Mouse (Mus musculus) retina, embryonic 14.5 days (tissue): Measurements from ENCODE around the gene Uba52.

Experiments used
- DNase-seq: peaks from one replicate; pipeline ENCODE4 v3.0.0-alpha.2; 2015; ENCODE audit warnings: low spot score

The Uba52 gene

DNA sequence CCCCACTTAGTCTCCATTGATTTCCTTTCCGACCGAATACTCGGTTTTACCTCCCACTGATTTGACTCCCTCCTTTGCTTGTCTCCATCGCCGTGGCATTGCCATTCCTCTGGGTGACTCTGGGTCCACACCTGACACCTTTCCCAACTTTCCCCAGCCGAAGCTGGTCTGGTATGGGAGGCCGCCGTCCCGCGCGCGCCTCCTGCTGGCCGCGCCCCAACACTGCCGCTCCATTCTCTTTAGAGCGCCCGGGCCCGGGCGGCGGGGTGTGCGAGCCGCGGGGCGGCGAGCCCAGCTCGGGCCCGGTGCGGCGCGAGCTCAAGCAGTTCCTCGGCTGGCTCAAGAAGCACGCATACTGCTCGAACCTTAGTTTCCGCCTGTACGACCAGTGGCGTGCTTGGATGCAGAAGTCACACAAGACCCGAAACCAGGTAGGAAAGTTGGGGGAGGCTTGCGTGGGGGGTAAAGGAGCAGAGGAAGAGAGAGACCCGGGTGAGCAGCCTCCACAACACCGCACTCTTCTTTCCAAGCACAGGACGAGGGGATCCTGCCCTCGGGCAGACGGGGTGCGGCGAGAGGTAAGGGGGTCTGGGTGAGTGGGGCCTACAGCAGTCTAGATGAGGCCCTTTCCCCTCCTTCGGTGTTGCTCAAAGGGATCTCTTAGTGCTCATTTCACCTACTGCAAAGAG lies 7.4 kb downstream of the Uba52 start:
- peak; percentile 82 for DNase-seq

DNA sequence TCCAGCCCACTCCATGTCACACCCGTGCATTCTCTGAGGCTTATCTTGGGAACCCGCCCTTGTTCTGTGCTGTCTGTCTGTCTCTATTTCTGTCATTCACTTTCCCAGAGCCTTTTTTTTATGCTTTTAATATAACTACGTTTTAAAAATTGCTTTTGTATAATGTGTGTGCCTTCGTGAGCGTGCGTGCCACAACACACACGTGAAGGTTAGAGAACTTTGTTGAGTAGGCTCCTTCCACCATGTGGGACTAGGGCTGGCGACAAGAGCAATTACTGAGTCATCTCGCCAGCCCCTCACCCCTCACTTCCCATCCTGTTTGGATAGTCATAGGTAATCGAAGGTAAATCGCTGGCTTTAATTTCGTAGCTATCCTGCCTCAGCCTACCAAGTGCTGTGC lies 8.1 kb downstream of the Uba52 start:
- no peak for DNase-seq

DNA sequence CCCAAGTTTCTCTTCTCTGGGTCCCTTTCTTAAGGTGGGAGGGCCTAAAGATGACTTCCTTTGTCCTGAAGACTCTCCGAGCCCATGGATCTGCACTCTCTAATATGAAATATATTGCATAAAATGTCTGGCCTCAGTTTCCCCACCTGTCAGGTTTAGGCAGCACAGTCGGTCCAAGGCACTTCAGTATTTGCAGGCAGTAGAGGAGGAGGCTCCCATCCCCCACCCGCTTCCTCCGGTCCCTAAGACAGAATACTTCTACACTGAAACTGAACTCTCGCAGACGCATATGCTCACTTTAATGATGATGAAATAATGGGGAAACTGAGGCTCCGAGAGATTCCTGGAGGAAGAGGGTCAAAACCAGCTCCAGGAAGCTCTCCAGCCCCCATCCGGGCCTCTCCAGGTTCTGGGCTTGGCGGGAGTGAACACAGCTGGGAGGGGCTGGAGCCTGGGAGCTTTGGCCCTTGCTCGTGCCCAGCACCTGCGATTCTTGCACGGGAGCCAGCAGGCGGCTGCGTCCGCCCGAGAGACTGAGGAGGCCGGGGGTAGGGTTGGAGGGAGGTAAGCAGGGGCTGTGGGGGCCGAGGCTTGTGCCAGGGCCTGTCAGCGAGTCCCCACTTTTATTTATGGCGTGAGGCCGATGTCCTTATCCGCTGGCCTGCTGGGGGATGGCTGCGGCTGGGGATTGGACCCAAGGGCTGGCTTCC lies 8.6 kb downstream of the Uba52 start:
- no peak for DNase-seq

DNA sequence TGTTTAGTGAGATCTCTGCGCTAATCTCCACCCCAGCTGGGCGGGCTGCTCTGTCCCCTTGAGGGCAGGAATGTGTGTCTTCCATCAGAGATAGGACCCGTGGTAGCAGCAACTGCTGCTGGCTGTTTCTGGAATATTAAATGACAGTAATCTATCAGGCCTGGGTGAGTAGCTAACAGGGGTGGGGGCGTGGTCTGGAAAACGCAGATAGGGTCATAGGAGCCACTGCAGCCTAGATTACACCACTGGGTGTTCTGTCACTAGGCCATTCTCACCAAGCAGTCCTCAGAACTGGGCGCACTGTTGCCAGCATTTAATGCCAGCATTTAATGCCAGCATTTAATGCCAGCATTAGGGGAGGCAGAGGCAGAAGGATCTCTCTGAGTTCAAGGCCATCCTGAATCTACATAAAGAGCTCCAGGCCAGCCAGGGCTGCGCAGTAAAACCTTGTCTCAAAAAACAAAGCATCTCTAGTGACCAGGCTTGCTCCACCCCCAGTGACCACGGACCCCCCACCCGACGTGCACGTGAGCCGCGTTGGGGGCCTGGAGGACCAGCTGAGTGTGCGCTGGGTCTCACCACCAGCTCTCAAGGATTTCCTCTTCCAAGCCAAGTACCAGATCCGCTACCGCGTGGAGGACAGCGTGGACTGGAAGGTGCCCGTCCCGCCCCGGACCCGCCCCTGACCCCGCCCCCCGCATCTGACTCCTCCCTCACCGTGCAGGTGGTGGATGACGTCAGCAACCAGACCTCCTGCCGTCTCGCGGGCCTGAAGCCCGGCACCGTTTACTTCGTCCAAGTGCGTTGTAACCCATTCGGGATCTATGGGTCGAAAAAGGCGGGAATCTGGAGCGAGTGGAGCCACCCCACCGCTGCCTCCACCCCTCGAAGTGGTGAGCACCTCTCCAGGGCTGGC lies 10.0 kb downstream of the Uba52 start:
- DNase-seq: no peak

DNA sequence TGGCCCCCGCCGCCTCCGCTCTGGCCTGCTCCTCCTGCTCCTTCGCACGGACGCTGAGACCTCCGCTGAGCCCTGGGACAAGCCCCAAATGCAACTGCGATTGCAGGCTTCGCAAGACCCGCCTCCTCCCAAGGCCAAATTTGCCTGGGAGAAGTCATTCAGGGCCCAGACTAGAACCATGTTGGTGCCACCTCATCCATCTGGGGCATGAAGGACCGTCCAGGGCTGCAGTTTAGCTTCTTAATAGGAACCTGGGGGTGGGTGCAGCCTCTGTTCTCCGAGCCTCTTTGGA lies 14.9 kb downstream of the Uba52 start:
- no peak for DNase-seq

DNA sequence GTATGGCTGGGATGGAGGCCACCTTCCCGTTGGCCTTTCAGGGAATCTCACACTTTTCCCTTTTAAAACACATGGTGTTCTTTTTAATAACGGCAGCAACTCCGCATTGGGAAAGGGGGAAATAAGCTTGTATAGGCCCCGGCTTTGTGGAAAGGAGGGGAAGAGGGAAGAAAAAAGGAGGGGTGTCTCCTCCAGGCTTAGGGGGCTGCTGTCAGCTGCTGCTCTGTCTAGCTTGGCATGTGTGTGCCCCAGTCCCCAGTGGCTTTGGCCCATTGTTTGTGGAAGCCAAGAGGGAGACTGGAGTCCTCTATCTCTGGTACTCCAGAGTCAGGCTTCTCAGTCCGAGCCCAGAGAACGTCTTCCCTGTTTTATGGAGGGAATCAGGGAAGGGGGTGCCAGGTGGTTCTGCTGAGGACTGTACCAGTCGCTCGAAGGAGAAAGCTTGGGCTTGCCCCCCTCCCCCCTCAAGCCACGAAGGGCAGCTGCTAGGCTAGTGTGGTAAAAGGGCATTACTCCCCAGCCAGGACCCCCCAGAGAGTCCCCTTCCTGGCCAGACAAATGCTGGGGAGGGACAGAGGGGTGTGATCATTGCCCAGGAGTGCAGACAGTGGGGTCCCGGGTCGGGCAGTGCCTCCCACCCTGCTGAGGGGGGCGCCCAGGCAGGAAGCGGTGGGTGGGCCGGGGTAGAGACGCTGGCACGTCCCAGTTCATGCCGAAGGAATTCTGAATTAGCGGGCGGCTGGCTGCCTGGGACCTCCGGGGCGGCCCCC lies 15.4 kb downstream of the Uba52 start:
- no peak for DNase-seq

DNA sequence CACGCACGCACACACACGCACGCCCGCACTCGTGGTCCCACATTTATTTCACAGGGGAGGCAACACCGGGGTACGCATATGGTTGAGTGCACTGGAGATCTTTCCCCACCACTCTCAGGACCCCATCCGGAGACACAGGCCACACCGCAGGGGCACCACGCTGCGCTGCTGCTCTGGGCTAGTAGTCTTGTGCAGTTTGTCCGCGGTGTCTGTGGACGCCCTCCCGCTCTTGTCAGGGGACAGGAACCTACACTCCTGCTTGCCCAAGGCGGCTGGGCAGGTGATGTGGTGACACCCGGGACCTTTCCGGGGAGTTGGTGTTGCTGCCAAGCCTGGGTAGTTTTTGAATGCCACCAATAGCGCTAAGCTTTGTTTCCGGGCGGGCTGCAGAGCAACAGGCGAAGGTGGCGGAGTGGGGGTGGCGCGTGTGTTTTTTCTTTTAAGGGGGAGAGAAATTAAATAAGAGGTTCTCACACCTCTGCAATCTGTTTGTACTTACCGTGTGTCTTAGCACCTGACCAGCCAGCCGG lies 16.1 kb downstream of the Uba52 start:
- no peak for DNase-seq

DNA sequence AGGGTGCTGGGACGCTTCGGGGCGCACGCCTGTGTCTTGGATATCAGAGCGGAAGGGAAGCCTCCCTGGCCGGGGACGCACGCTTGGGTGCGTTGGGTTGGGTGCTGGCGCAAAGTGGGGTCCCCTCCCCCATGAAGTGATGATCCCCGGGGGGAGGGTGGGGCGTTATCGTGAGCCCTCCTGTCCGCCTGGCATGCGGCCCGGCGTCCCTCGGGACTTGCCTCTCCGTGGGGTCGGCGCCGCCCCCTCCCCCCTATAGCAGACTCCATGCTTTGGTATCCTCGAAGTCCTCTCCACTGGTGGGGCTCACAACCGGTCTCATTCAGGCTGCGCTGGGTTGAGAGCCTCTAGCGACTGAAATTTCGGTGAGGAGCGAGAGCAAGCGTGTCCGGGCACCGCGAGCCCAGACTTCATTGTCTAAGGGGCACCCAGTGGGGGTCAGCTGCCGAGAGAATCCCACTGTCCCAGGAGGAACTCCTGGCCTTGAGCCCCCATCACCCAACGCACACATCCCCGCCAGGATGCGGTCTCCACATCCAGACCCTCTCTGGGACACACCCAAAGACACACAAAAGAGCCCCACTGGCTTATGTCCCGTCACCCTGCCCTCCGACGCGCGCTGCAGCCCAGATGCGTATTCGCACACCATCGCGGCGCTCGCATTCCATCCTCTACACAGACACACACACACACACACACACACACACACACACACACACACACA lies 16.7 kb downstream of the Uba52 start:
- no peak for DNase-seq

DNA sequence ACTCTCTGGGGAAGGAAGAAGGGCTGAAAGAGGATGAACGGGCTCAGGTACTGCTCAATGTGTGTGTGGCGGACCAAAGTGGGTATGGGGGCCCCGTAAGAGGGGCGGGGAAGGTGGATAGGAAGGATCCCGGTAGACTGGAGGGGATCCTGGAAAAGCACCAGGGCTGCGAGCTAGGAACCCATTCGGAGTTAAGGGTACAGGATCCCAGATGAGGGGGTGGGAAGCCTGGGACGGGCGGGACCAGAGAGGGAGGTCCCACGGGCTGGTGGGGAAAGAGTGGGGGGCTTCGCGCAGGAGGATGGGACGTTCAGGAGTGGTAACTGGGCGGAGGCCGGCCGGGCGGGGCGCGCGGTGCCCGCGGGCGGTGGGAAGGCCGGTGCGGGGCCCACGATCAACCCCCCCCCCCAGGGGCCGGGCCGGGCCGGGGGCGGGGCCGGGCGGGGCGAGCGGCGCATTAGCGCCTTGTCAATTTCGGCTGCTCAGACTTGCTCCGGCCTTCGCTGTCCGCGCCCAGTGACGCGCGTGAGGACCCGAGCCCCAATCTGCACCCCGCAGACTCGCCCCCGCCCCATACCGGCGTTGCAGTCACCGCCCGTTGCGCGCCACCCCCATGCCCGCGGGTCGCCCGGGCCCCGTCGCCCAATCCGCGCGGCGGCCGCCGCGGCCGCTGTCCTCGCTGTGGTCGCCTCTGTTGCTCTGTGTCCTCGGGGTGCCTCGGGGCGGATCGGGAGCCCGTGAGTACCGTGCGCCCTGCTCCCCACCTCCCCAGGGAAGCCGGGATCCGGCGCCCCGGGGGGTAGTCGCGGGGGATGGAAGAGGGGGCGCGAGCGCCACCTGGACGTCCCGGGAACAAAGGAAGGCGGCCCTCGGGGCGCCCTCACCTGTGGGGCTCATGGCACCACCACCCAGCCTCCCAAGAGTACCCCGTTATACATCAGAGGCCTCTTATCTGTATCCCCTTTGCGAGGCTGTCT lies 17.6 kb downstream of the Uba52 start, which contains the start of gene Crlf1:
TSS of gene Crlf1 (plus strand) at position 495 of the 977 bp plus-strand sequence.
- no peak for DNase-seq

DNA sequence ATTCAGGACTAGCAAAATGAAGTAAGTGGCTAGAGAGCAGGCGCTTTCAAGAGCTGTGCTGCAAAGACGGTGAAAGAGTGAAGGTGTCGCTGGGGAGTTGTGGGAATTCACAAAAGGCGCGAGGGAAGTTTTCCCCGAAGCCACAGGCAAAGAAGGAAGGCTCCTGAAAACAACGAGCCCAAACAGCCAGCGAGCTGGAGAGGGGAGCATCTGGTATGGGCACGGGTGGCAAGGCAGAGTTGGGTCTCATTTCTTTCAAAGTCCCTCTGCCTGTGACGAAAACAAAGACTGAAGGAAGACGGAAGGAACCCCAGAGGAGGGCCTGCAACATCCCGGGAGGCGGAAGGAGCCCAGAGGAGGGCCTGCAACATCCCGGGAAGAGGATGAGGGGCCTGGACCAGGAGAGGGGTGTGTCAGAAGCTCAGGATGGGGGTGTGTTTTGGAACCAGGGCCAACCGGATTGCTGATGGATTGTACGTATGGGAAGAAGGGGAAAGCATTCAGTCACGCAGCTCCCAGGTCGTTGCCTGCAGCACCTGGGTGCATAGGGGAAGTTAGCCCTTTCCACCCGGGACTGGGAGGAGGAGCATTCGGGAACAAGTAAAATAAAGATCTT lies 19.6 kb downstream of the Uba52 start:
- no peak for DNase-seq

DNA sequence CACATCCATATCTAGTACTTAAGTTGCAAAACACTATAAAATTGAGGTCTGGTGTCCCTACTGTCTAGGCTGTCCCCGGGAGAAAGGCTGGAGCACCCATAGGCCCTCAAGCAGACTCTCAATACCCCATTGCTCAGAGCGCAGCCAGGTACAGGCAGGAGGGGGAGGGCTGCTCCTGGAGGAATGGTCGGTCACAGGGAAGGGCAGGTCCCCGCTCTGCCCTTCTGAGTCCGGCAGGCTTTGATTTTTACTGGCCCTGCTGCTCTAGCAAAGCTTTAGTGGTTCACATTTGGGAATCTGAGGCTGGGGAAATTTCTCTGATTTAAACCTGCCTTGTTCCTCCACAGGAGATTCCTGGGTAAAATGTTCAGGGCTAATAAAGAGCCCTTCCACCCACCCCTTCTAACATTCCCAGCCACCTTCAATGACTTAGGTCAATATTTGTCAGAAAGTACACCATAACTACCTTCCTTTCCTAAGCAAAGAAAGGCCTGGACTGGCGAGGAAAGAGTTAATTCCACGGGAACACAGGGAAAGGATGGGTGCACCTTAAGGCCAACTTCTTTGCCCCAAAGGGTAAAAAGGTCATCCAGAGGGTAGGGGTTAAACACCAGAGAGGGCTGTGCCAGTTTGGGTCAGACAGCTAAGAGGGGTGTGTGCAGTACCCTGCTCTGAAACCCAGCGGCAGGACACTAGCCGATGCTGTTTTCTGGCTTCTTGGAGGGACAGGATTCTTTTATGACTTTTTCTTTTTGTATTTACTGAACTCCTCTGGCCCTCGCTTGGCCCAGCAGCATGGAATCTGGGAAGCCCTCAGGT lies 20.3 kb downstream of the Uba52 start:
- no peak for DNase-seq

DNA sequence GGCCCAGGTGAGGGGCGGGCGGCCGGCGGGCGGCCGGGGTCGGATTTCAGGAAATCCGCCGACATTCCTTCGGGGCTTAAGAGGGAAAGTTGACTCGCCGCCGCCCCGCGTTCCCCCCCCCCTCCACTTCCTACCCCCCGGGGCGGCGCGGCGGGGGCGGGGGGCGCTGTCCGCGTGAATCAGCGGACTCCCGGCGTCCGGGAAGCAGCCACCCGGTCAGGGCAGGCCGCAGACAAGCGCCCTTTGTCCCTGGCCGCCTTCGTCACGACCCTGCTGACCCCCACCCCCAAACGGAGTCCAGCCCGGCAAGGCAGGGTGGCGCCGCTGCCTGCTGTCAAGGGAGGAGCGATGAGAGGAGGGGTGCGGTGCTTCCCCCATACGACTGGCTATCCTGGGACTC lies 21.0 kb downstream of the Uba52 start:
- no peak for DNase-seq

DNA sequence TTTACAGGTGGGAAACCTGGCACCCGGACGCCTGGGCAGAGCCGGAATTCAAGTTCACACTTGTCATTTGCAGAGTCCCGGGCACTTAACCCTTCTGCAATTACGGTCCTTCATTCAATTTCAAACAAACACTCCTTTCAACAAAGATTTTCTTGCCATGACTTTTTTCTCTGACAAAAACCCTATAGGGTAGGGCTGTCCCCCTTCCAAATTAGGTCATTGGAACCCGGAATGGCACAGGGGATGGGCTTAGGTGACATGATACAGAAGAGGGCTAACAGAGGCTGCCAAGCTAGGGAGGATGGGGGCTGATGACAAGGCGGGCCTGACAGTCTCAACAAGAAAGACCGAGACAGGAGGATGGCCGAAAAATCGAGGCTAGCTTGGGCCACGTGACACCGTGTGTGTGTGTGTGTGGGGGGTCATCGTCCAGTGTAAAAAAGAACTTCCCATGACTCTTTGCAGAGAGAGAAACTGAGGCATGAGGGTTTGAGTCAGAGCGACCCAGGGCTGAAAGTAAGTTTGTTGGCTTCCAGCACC lies 21.6 kb downstream of the Uba52 start:
- DNase-seq: no peak

DNA sequence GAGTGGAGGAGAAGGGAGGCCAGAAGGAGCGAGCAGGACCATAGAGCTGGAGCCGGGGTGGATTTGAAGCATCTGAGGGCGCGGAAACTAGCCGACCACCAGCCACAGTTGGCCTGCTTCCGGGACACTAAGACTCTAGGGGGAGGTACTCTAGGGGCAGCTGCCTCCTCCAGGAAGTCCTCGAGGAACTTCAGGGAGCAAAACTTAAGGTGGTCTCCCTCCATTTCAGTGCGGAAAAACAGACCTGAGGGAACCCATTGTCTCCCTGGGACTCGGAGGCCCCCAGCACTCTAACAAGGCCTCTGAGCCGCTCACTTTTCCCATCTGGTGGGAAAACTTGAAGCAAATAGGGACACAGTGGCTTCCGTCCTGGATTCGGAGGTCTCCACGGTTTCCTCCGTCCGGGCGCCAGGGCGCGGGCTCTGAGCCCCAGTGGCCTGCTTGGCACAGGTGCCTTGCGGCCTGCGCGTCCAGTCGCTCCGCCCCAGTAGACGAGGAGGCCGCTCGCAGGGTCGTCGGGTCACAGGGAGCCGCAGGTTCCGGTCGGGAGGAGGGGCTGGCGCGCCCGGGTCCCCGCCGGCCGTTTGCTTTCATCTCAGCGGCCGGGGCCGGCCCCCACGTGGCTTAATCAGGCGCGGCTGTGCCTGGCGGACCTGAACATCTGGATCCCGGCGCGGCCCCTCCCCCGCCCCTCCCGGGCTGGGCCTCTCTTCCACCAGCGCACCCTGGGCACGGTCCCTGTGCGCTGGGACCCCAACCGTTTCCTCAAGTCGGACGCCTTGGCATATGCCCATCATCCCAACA lies 22.4 kb downstream of the Uba52 start:
- DNase-seq: no peak

DNA sequence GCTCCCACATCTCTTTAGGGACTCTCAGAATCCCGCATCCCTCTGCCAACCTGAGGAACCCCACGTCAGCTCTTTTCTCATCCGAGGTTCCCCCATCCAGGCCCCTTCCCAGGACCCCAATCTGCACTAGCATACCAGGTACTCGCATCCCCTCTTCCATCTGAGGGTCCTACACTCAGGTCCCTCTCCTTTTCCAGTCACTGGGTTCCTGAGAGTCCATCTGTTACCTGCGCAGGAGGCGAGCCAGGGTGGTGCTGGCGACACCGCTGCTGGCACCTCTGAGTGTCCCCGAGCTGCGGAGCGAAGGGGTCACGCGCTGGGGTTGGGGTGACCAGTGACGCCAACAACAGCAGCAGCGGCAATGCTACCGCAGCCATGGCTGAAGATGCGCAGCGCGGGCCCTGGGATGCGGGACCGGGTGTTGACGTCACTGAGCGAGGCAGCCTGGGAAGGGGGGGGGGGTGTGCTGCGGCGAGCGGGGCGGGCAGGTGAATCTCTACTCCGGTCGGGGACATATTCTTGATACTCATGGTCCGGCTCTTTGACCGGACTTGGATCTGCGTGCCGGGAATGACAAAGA lies 23.6 kb downstream of the Uba52 start, which contains the start of gene Tmem59l:
TSS of gene Tmem59l (minus strand) at position 418 of the 580 bp plus-strand sequence.
- DNase-seq: no peak

DNA sequence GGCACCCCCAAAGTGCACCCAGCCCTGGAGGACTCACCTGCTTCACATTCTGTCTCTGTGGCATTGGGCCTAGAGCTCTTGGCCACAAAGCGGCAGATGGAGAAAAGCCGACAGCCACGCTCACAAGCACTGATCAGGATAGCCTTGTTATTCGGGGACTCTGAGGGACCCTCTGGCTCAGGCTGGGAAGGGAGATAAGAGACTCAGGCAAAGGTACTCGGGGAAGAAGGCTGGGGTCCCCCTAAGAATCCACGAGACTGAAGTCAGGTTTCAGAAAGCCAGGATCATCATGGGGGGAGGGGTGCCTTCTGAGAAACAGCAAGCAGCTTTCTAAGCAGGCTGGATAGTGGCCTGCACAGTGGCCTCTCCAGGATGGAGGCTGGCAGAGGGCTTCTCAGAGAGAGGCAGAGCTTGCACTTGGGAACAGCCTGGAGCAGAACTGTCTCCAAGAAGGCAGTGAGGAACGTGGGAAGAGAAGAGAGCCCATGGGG lies 24.4 kb downstream of the Uba52 start:
- DNase-seq: no peak

DNA sequence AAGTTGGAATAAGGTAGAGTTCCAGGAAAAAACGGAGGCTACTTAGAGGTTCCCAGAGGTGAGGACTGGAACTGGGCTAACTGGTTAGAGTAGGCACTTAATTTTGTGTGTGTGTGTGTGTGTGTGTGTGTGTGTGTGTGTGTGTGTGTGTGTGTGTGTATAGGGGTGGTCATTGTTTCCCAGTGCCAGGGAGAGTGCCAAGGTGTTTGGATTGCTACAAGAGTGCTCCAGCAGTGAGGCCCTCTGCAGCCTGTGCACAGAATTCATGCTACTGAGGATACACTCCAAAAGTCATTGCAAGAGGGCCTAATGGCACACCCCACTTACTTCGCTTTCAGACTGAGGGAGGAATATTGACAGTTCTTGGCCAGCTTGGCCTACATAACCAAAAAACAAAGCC lies 27.7 kb downstream of the Uba52 start:
- DNase-seq: no peak
